Mouse (Mus musculus) G1E (cell line): Measurements from ENCODE around the gene Chd9.

ENCODE experiments used
- CTCF ChIP-seq: IDR thresholded peaks from 2 replicates; pipeline ENCODE4 v1.5.1; 2012; ENCODE audit warnings: low read depth, low read length, inconsistent platforms, mixed read lengths
- GATA1 ChIP-seq: IDR thresholded peaks from 2 replicates; pipeline ENCODE4 v1.6.1; 2012; ENCODE audit warnings: borderline replicate concordance, low read length, inconsistent platforms, mixed read lengths
- GATA2 ChIP-seq: IDR thresholded peaks from 2 replicates; pipeline ENCODE4 v1.6.1; 2012; ENCODE audit warnings: low read depth, low read length, inconsistent platforms, borderline replicate concordance
- POLR2AphosphoS5 ChIP-seq: IDR thresholded peaks from 2 replicates; pipeline ENCODE4 v1.6.1; 2012; ENCODE audit warnings: low read depth, low read length, inconsistent platforms; ENCODE audit not compliant: insufficient replicate concordance
- TAL1 ChIP-seq: conservative IDR thresholded peaks from 2 replicates; pipeline ENCODE4 v1.6.1; 2012; ENCODE audit warnings: low read depth, low read length, inconsistent platforms, mixed read lengths

- TF ChIP-seq POLR2AphosphoS5 (no peak), CTCF (no peak), GATA1 (no peak), GATA2 (no peak), TAL1 (peak; percentile 29; the same call in 1 of the 2 replicates)
These were observed 148.8 kb downstream of the Chd9 start for GRCm38 (mm10) chr8:90976960-90977371.
